Mouse (Mus musculus): ENCODE measurements around the gene Plscr1. TPM values are rescaled to one million over a fixed set of nuclear protein-coding genes. Genes with fewer than 3 reads are reported as not detected.

Plscr1 gene
- polyA plus RNA-seq, 1 experiment = 5.2 TPM

- no peak for DNase-seq (ENCODE audit: low read depth)
Measured at GRCm38 (mm10) chr9:92253585-92254321, 4.2 kb downstream of the Plscr1 start.

GRCm38 (mm10) chr9:92260481-92261159 lies 11.1 kb downstream of the Plscr1 start:
- DNase-seq (ENCODE audit: low read depth) = no peak

GRCm38 (mm10) chr9:92265719-92266118 lies 16.2 kb downstream of the Plscr1 start:
- no peak for DNase-seq (ENCODE audit: low read depth)

GRCm38 (mm10) chr9:92266558-92267171 lies 17.1 kb downstream of the Plscr1 start:
- no peak for DNase-seq (ENCODE audit: low read depth)

- no peak for DNase-seq (ENCODE audit: low read depth)
Measured at GRCm38 (mm10) chr9:92267732-92268131, 18.2 kb downstream of the Plscr1 start.

- DNase-seq (ENCODE audit: low read depth) = no peak
Measured at GRCm38 (mm10) chr9:92269829-92270404, 20.4 kb downstream of the Plscr1 start.

- DNase-seq (ENCODE audit: low read depth) = no peak
Measured at GRCm38 (mm10) chr9:92270927-92271326, 21.4 kb downstream of the Plscr1 start.

GRCm38 (mm10) chr9:92272650-92273049 lies 23.1 kb downstream of the Plscr1 start:
- DNase-seq (ENCODE audit: low read depth) = no peak

- no peak for DNase-seq (ENCODE audit: low read depth)
Measured at GRCm38 (mm10) chr9:92273271-92273670, 23.7 kb downstream of the Plscr1 start.

GRCm38 (mm10) chr9:92273956-92274762 lies 24.6 kb downstream of the Plscr1 start:
- no peak for DNase-seq (ENCODE audit: low read depth)

GRCm38 (mm10) chr9:92275486-92276207 lies 26.1 kb downstream of the Plscr1 start, which contains the start of gene Plscr2:
Gene Plscr2 (plus strand): TSS chr9:92275602.
- DNase-seq (ENCODE audit: low read depth) = no peak

GRCm38 (mm10) chr9:92276360-92276759 lies 26.8 kb downstream of the Plscr1 start:
- no peak for DNase-seq (ENCODE audit: low read depth)

GRCm38 (mm10) chr9:92280048-92280447 lies 30.5 kb downstream of the Plscr1 start:
- no peak for DNase-seq (ENCODE audit: low read depth)

- DNase-seq (ENCODE audit: low read depth) = no peak
Measured at GRCm38 (mm10) chr9:92282563-92283171, 33.1 kb downstream of the Plscr1 start.

- no peak for DNase-seq (ENCODE audit: low read depth)
Measured at GRCm38 (mm10) chr9:92289675-92290074, 40.1 kb downstream of the Plscr1 start.

GRCm38 (mm10) chr9:92292169-92292568 lies 42.6 kb downstream of the Plscr1 start:
- no peak for DNase-seq (ENCODE audit: low read depth)

GRCm38 (mm10) chr9:92292922-92293321 lies 43.4 kb downstream of the Plscr1 start:
- DNase-seq (ENCODE audit: low read depth) = no peak

GRCm38 (mm10) chr9:92293560-92294548 lies 44.3 kb downstream of the Plscr1 start:
- DNase-seq (ENCODE audit: low read depth) = no peak

GRCm38 (mm10) chr9:92298288-92298687 lies 48.7 kb downstream of the Plscr1 start:
- no peak for DNase-seq (ENCODE audit: low read depth)
